10 mouse cellular contexts compared by ENCODE assay signal in the genomic region with DNA sequence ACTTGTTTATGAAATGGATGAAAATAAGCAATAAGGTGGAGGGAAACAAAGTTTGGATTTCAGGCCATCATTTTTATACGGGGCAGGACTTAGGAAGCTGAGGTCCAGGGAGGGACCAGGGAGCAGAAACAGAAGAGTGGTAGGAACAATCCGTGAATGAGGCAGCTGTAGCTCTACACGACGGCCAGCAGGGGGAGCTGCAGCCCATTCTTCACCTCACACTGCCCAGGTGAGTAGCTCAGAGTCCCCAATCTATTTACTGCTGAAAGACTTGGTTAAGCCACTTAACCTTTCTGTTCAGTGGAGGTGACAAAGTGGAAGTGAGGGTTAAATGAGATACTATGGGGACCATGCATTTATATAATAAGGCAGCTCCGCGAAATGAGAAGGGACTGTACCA.
DNase-seq lines count a peak whose midpoint lies in the region; ATAC-seq lines count a peak whose summit lies in the region.
"Had no signal": no experiment of that assay in that cellular context is flagged by ENCODE, and none has a peak within 500 bp of the region (broad histone marks: within the 10 kb centered on the region; RNA-seq: fewer than 3 reads in every experiment).

No protein-coding gene starts in this region.

- H3K4me3 ChIP-seq in stomach, embryonic 15.5 days (replicated peaks): no peak overlapping the region
- H3K4me3 ChIP-seq: embryonic facial prominence, embryonic 13.5 days; myocyte had no signal

- no peaks in the 10 kb centered on the region for H3K36me3 ChIP-seq in stomach, embryonic 15.5 days
- H3K36me3 ChIP-seq: embryonic facial prominence, embryonic 13.5 days had no signal

- WGBS in stomach, embryonic 15.5 days: 26% methylated on average over 6 of the region's 6 CpGs

- DNase-seq in urinary bladder, adult 18-20 months (ENCODE audit: low spot score in 2 of 2): peak; percentile 57 to 68
- no peak for DNase-seq in urinary bladder, postnatal 10 days (ENCODE audit: low spot score)
- DNase-seq in cerebellum, adult 9-10 months: peak; percentile 71
- DNase-seq in frontal cortex, postnatal 36 days (ENCODE audit: low spot score in 2 of 2): peak; percentile 36 to 55
- DNase-seq in left cerebral cortex, postnatal 4 days: peak; percentile 69
- DNase-seq in naive thymus-derived CD4-positive, alpha-beta T cell, adult 2 months (ENCODE audit: low read depth): peak; percentile 64

- H3K4me2 ChIP-seq in stomach, embryonic 15.5 days: no peak overlapping the region
- H3K4me2 ChIP-seq: embryonic facial prominence, embryonic 13.5 days had no signal

- H3K4me1 ChIP-seq in stomach, embryonic 15.5 days: no peaks in the 10 kb centered on the region
- H3K4me1 ChIP-seq: embryonic facial prominence, embryonic 13.5 days had no signal

- no peak overlapping the region for H3K9ac ChIP-seq in stomach, embryonic 15.5 days
- H3K9ac ChIP-seq: embryonic facial prominence, embryonic 13.5 days had no signal

- H3K27ac ChIP-seq in stomach, embryonic 15.5 days: no peak overlapping the region
- H3K27ac ChIP-seq: embryonic facial prominence, embryonic 13.5 days had no signal

- peak; percentile 70 for ATAC-seq in inflammation-experienced regulatory T-cells, adult 6 months
- ATAC-seq in stomach, embryonic 15.5 days (ENCODE audit: insufficient read depth, low FRiP score, low read depth): 0 out of 2 replicates have a peak, but pooled peaks have one; percentile 31

- no peaks in the 10 kb centered on the region for H3K9me3 ChIP-seq in stomach, embryonic 15.5 days
- H3K9me3 ChIP-seq: embryonic facial prominence, embryonic 13.5 days had no signal

- intact Hi-C loops in left cerebral cortex, postnatal 4 days (cut with DNase I): loop anchor here (10.0 kb wide), 1 partner anchor 640 kb away; no protein-coding TSS in a partner anchor

- H3K27me3 ChIP-seq in stomach, embryonic 15.5 days (replicated peaks): 0 out of 2 replicates have a peak, but pooled peaks cover 4% of the 10 kb centered on the region
